Mouse (Mus musculus) hindbrain, embryonic 10.5 days (tissue): ENCODE data around the gene Tmem176b. TPM values are rescaled to one million over a fixed set of nuclear protein-coding genes. Genes with fewer than 3 reads are reported as not detected.
"Not testable (repeated sequence)": the region's sequence is repeated elsewhere in the genome, so short reads cannot be mapped to it uniquely, and the experiment has no call there.

Source experiments
- DNase-seq: peaks from one replicate; pipeline ENCODE4 v3.0.0-alpha.2; 2017; ENCODE audit warnings: low spot score
- H3K27ac ChIP-seq: fragments of 300-500 bp; sonication (generic); 2 replicates; pipeline ENCODE4 v1.5.1; 2016; ENCODE audit warnings: mild to moderate bottlenecking, moderate library complexity
- H3K27me3 ChIP-seq: fragments of 300-500 bp; sonication (generic); 2 replicates; pipeline ENCODE4 v1.6.1; 2016; ENCODE audit warnings: mild to moderate bottlenecking; ENCODE audit not compliant: poor library complexity, insufficient read depth, severe bottlenecking
- H3K36me3 ChIP-seq: fragments of 300-500 bp; sonication (generic); 2 replicates; pipeline ENCODE4 v1.6.1; 2016; ENCODE audit warnings: mild to moderate bottlenecking, moderate library complexity
- H3K4me1 ChIP-seq: fragments of 300-500 bp; sonication (generic); replicated peaks from 2 replicates; pipeline ENCODE4 v1.6.1; 2016; ENCODE audit warnings: mild to moderate bottlenecking
- H3K4me3 ChIP-seq: fragments of 300-500 bp; sonication (generic); 2 replicates; pipeline ENCODE4 v1.5.1; 2016; ENCODE audit warnings: mild to moderate bottlenecking, moderate library complexity
- H3K9me3 ChIP-seq: fragments of 300-500 bp; sonication (generic); 2 replicates; pipeline ENCODE4 v1.6.1; 2016; ENCODE audit warnings: mild to moderate bottlenecking, moderate library complexity
- WGBS: fragments of 180-500 bp; shearing (Covaris S2); methylation state at CpG from one replicate; pipeline ENCODE4 v1.1.7; 2016; 5-methylcytosine and 5-hydroxymethylcytosine counted together
- polyA plus RNA-seq: library from polyadenylated mRNA; unstranded; fragments of >200 nt; fragmentation: Nextera tagmentation; extraction: Ambion mirVana; gene quantifications from 2 replicates; pipeline ENCODE4 v1.2.1, GENCODE M21; 2016

Gene Tmem176b
- polyA plus RNA-seq, 1 experiment from 2014 or later: 52.9 TPM

DNA sequence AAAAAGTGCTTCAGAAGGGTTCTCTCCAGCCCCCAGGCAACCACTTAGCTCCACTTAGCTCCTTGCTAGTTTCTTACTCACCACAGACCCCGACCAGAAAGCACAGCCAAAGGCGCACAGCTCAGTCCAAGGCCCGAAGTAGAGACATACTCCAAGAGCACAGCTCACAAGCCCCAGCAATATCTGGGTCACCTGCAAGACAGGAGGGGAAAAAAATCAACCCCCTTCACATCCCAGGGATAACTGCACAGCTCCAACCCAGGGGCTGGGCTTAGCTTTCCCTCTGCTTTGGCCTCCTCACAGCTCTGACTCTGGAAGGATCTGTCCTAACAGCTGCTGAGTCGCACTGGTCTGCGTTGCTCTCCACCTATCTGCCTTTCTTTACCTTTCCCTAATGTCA lies 5.2 kb downstream of the Tmem176b start:
- H3K27ac ChIP-seq: no peak overlapping the region
- peaks cover 20% of the 10 kb centered on the region for H3K4me1 ChIP-seq
- H3K4me3 ChIP-seq: no peak overlapping the region
- H3K36me3 ChIP-seq: peaks cover 16% of the 10 kb centered on the region
- no peaks in the 10 kb centered on the region for H3K27me3 ChIP-seq
- no peak for DNase-seq
- WGBS: 87% methylated on average over 5 of the region's 5 CpGs
- H3K9me3 ChIP-seq: no peaks in the 10 kb centered on the region

DNA sequence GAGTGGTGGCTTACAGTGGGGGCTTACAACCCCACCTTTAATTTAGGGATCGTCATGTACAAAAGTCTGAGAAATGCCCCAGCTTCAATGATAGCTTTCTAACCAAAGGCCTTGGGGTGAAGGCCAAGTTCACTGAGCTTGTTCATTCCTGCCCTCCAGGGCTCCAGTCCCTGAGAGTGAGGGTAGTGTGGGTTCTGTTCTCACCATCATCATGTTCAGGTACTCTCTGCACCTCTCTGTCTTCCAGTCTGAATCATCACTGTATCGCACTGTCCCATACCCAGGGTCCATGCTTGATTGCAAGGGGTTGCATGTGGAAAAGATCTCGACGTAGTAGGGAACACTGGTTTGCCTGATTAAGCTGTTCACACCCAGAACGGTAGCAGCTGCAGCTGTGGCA lies 6.1 kb downstream of the Tmem176b start:
- H3K27ac ChIP-seq: no peak overlapping the region
- no peak overlapping the region for H3K4me3 ChIP-seq
- peaks cover 16% of the 10 kb centered on the region for H3K36me3 ChIP-seq
- H3K9me3 ChIP-seq: no peaks in the 10 kb centered on the region
- no peaks in the 10 kb centered on the region for H3K27me3 ChIP-seq
- WGBS: 91% methylated on average over 5 of the region's 5 CpGs
- peaks cover 14% of the 10 kb centered on the region for H3K4me1 ChIP-seq
- DNase-seq: no peak

GRCm38 (mm10) chr6:48833515-48833914 lies 7.8 kb downstream of the Tmem176b start:
- H3K27me3 ChIP-seq: no peaks in the 10 kb centered on the region
- DNase-seq: no peak
- no peak overlapping the region for H3K27ac ChIP-seq
- no peak overlapping the region for H3K4me3 ChIP-seq
- no peaks in the 10 kb centered on the region for H3K9me3 ChIP-seq
- peaks cover 16% of the 10 kb centered on the region for H3K36me3 ChIP-seq
- H3K4me1 ChIP-seq: 0 out of 2 replicates have a peak, but pooled peaks cover 7% of the 10 kb centered on the region
- 94% methylated on average over 4 of the region's 4 CpGs for WGBS

DNA sequence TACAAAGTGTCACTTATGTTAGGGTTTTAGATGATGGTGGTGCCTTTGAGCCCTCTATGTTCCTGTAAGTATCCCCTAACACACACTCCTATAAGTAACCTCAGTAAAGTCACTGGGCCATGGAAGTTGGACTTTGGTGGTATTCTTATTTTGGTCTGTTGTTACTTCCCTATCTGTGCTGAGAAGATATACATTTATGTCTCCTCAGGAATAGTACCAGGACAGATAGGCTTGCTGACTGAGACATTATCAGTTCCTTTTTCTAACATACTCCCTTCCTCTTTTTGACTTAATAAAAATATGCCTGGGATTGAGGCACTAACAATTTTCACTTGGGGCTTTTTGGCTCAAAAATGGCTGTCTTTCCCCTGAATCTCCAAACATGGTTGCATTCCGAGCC lies 8.9 kb downstream of the Tmem176b start:
- no peaks in the 10 kb centered on the region for H3K9me3 ChIP-seq
- no peaks in the 10 kb centered on the region for H3K27me3 ChIP-seq
- H3K36me3 ChIP-seq: peaks cover 16% of the 10 kb centered on the region
- H3K4me1 ChIP-seq: 0 out of 2 replicates have a peak, but pooled peaks cover 4% of the 10 kb centered on the region
- H3K4me3 ChIP-seq: no peak overlapping the region
- WGBS: 96% methylated on average over 1 of the region's 1 CpGs
- no peak overlapping the region for H3K27ac ChIP-seq
- DNase-seq: no peak

DNA sequence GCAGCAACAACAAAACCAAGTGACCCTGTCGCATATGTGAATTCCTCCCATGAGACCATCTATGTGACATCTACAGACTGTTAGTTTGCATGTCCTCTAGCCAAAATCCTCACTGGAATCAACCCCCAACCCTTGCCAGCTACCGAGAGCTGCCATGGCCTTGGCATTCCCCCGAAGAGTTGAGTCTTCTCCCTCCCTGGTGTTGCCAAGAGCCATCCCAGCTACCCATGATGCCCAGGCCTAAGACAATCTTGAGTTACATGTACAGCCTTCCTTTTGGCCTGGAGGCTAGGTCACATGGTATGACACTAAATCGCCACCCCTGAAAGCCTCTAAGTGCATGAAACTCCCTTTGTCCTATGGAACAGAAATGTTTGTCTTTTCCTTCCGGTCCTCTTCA lies 10.2 kb downstream of the Tmem176b start:
- no peaks in the 10 kb centered on the region for H3K27me3 ChIP-seq
- H3K36me3 ChIP-seq: peaks cover 16% of the 10 kb centered on the region
- no peak for DNase-seq
- H3K9me3 ChIP-seq: no peaks in the 10 kb centered on the region
- H3K4me1 ChIP-seq: 0 out of 2 replicates have a peak, but pooled peaks cover 4% of the 10 kb centered on the region
- no peak overlapping the region for H3K4me3 ChIP-seq
- H3K27ac ChIP-seq: no peak overlapping the region
- WGBS: 84% methylated on average over 5 of the region's 5 CpGs

- 73% methylated on average over 1 of the region's 1 CpGs for WGBS
- no peaks in the 10 kb centered on the region for H3K9me3 ChIP-seq
- DNase-seq: no peak
Measured at GRCm38 (mm10) chr6:48830241-48830640, 11.1 kb downstream of the Tmem176b start.

GRCm38 (mm10) chr6:48829651-48830050 lies 11.6 kb downstream of the Tmem176b start:
- no peaks in the 10 kb centered on the region for H3K9me3 ChIP-seq
- H3K36me3 ChIP-seq: peaks cover 16% of the 10 kb centered on the region
- 0 out of 2 replicates have a peak, but pooled peaks cover 4% of the 10 kb centered on the region for H3K4me1 ChIP-seq
- no peak overlapping the region for H3K4me3 ChIP-seq
- H3K27me3 ChIP-seq: no peaks in the 10 kb centered on the region
- DNase-seq: no peak
- no peak overlapping the region for H3K27ac ChIP-seq

More at GRCm38 (mm10) chr6:48830241-48830640, 11.1 kb downstream of the Tmem176b start:
- no peak overlapping the region for H3K4me3 ChIP-seq
- H3K27ac ChIP-seq: no peak overlapping the region
- no peaks in the 10 kb centered on the region for H3K27me3 ChIP-seq
- 0 out of 2 replicates have a peak, but pooled peaks cover 4% of the 10 kb centered on the region for H3K4me1 ChIP-seq
- peaks cover 16% of the 10 kb centered on the region for H3K36me3 ChIP-seq

DNA sequence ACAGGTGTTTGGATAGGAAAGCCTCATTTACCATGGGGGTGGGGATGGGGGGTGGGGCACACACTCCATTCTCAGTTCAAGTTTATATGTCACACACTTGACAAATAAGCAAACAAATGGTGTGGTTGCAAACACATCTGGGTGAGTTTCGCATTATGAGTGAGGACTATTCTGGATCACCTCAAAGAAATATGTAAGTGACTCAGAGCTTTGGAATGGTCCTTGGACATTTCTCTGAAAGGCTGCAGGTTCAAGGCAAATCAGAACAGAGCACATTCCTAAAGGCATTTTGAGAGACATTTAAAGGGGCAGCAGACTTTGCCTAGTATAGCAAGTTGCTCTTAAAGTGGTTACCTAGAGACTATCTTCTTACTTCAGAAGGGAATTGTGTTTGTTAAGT lies 12.3 kb downstream of the Tmem176b start:
- H3K27me3 ChIP-seq: no peaks in the 10 kb centered on the region
- H3K27ac ChIP-seq: no peak overlapping the region
- no peak for DNase-seq
- WGBS: 91% methylated on average over 1 of the region's 1 CpGs
- H3K9me3 ChIP-seq: no peaks in the 10 kb centered on the region
- 0 out of 2 replicates have a peak, but pooled peaks cover 4% of the 10 kb centered on the region for H3K4me1 ChIP-seq
- H3K36me3 ChIP-seq: peaks cover 11% of the 10 kb centered on the region
- no peak overlapping the region for H3K4me3 ChIP-seq

DNA sequence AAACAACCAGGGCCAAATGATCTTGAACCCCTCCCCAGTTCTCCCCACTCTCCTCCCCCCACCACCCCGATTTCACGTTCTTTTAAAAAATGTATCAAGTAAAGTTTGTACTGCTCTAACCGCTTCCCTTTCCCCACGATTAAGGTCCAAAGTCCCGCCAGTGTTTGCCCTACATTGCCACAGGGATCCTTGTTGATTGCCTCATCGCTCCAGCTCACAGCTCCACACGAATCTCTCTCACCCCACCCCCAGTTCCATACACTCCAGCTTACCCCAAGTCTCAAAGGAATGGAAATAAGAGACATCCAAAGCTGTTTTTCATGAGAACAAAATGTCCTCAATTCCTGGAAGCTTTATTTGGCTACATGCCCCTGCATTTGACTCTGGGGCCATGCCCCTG lies 16.3 kb downstream of the Tmem176b start:
- no peak overlapping the region for H3K4me3 ChIP-seq
- no peak for DNase-seq
- no peaks in the 10 kb centered on the region for H3K9me3 ChIP-seq
- H3K27me3 ChIP-seq: no peaks in the 10 kb centered on the region
- 72% methylated on average over 7 of the region's 7 CpGs for WGBS
- no peaks in the 10 kb centered on the region for H3K36me3 ChIP-seq
- H3K4me1 ChIP-seq: no peaks in the 10 kb centered on the region
- H3K27ac ChIP-seq: no peak overlapping the region

- not testable (repeated sequence) for H3K27me3 ChIP-seq, H3K36me3 ChIP-seq, H3K4me1 ChIP-seq, H3K27ac ChIP-seq, H3K9me3 ChIP-seq, H3K4me3 ChIP-seq, DNase-seq
- 90% methylated on average over 7 of the region's 7 CpGs for WGBS
Measured at GRCm38 (mm10) chr6:48821991-48822785, 19.1 kb downstream of the Tmem176b start.

GRCm38 (mm10) chr6:48817815-48818214 lies 23.5 kb downstream of the Tmem176b start:
- DNase-seq: peak; percentile 61
- 10% methylated on average over 6 of the region's 6 CpGs for WGBS
- Histone ChIP-seq H3K4me3 (no peak overlapping the region), H3K36me3 (no peaks in the 10 kb centered on the region), H3K4me1 (no peaks in the 10 kb centered on the region), H3K9me3 (0 out of 2 replicates have a peak, but pooled peaks cover 3% of the 10 kb centered on the region), H3K27ac (no peak overlapping the region), H3K27me3 (no peaks in the 10 kb centered on the region)

DNA sequence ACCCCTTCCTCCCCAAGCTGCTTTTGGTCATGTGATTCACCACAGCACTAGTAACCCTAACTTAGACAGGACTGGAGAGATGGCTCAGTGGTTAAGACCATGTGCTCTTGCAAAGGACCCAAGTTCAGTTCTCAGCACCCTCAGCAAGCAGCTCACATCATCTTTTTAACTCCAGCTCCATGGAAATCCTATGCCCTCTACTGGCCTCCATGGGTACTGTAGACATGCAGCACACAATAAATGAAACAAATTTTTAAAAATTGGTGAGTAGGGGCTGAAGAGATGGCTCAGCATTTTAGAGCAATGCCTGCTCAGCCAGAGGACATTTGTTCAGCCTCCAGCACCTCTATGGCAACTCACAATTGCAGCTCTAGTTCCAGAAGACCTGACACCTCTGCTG lies 26.3 kb downstream of the Tmem176b start:
- H3K36me3 ChIP-seq: no peaks in the 10 kb centered on the region
- H3K4me3 ChIP-seq: no peak overlapping the region
- H3K27me3 ChIP-seq: no peaks in the 10 kb centered on the region
- H3K9me3 ChIP-seq: 0 out of 2 replicates have a peak, but pooled peaks cover 3% of the 10 kb centered on the region
- no peak for DNase-seq
- no peak overlapping the region for H3K27ac ChIP-seq
- no peaks in the 10 kb centered on the region for H3K4me1 ChIP-seq

GRCm38 (mm10) chr6:48809494-48810219 lies 31.6 kb downstream of the Tmem176b start:
- no peaks in the 10 kb centered on the region for H3K36me3 ChIP-seq
- no peaks in the 10 kb centered on the region for H3K4me1 ChIP-seq
- 84% methylated on average over 3 of the region's 3 CpGs for WGBS

More at GRCm38 (mm10) chr6:48809494-48810219, 31.6 kb downstream of the Tmem176b start:
- Histone ChIP-seq H3K9me3 (0 out of 2 replicates have a peak, but pooled peaks cover 4% of the 10 kb centered on the region), H3K27me3 (no peaks in the 10 kb centered on the region), H3K4me3 (no peak overlapping the region), H3K27ac (no peak overlapping the region)
- no peak for DNase-seq
